22 mouse cellular contexts compared by ENCODE assay signal in genomic region chr7:25862365-25862764, GRCm38 (mm10). TPM values are rescaled to one million over a fixed set of nuclear protein-coding genes. Genes with fewer than 3 reads are reported as not detected.
"Had no signal": no experiment of that assay in that cellular context is flagged by ENCODE, and none has a peak within 500 bp of the region (broad histone marks: within the 10 kb centered on the region; RNA-seq: fewer than 3 reads in every experiment).

No protein-coding gene starts in this region.

- H3K4me3 ChIP-seq: layer of hippocampus, adult 2 months; limb, embryonic 10.5 days; limb, embryonic 13.5 days; liver, embryonic 13.5 days had no signal

- H3K4me2 ChIP-seq: limb, embryonic 13.5 days; liver, embryonic 13.5 days; midbrain, embryonic 11.5 days had no signal

- H3K4me1 ChIP-seq: limb, embryonic 10.5 days; liver, embryonic 13.5 days had no signal

- DNase-seq: kidney, adult 2 months; kidney, postnatal 14 days; layer of hippocampus, adult 9-11 months; liver, embryonic 13.5 days; lung, adult 2 months; lung, postnatal 14 days; lung, postnatal 4 days; midbrain, embryonic 14.5 days; thymus, adult 18-20 months; thymus, postnatal 36 days had no signal

- H3K27me3 ChIP-seq: limb, embryonic 13.5 days; liver, embryonic 13.5 days had no signal

- H3K36me3 ChIP-seq: limb, embryonic 10.5 days; limb, embryonic 13.5 days; liver, embryonic 13.5 days had no signal

- H3K9ac ChIP-seq: limb, embryonic 13.5 days; liver, embryonic 13.5 days had no signal

- H3K9me3 ChIP-seq: limb, embryonic 10.5 days; limb, embryonic 13.5 days; liver, embryonic 13.5 days had no signal

- H3K27ac ChIP-seq: layer of hippocampus, adult 2 months; limb, embryonic 10.5 days; limb, embryonic 13.5 days; liver, embryonic 13.5 days had no signal

RNA-seq across cellular contexts. Expression of gene Cyp2b10, which starts 35.1 kb away (rescaled TPM):
- total RNA-seq: megakaryocyte progenitor cell, adult 5-6 weeks; megakaryocyte-erythroid progenitor cell, adult 5-6 weeks; midbrain, postnatal 0 days had no signal
- polyA plus RNA-seq: intestine, embryonic 14.5 days; kidney, adult 2 months; kidney, embryonic 16.5 days; limb, embryonic 10.5 days; limb, embryonic 13.5 days; midbrain, embryonic 11.5 days; midbrain, embryonic 14.5 days; midbrain, postnatal 0 days; neural tube, embryonic 11.5 days; neural tube, embryonic 14.5 days; testis, adult 2 months had no signal

RNA-seq across cellular contexts. Expression of gene Cyp2s1, which starts 45.7 kb away (rescaled TPM):
- total RNA-seq: megakaryocyte-erythroid progenitor cell, adult 5-6 weeks had no signal
